Mouse (Mus musculus) 3T3-L1 (cell line): ENCODE results near the gene Ankrd63.

Source experiments
- DNase-seq: peaks from one replicate; pipeline ENCODE4 v3.0.0-alpha.2; 2015; ENCODE audit warnings: low read depth, low spot score

Gene Ankrd63

DNA sequence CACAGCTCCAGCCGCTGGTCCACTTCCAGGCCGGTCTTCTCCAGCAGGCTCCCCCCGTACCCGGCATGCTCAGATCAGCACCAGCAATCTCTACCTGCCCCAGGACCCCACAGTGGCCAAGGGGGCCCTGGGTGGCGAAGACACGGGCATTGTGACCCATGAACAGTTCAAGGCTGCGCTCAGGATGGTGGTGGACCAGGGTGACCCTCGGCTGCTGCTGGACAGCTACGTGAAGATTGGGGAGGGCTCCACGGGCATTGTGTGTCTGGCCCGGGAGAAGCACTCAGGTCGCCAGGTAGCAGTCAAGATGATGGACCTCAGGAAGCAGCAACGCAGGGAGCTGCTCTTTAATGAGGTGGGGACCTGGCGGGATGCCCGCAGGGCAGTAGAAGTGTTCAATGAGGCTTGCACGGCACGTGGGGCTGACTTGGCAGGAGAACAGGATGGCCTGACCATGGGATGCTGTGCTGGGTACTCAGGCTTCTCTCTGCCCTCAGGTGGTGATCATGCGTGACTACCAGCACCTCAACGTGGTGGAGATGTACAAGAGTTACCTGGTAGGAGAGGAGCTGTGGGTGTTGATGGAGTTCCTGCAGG lies 10.3 kb downstream of the Ankrd63 start:
- no peak for DNase-seq

DNA sequence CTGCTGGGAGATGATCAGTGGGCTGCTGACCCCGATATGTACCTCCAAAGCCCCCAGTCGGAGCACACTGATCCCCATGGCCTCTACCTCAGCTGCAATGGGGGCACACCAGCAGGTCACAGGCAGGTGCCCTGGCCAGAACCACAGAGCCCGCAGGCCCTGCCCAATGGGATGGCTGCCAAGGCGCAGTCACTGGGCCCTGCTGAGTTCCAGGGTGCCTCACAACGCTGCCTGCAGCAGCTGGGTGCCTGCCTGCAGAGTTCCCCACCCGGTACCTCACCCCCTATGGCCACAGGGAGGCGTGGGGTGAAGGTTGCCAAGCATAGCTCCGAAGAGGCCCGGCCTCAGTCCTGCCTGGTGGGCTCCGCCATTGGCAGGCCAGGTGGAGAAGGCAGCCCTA lies 13.9 kb downstream of the Ankrd63 start:
- no peak for DNase-seq

DNA sequence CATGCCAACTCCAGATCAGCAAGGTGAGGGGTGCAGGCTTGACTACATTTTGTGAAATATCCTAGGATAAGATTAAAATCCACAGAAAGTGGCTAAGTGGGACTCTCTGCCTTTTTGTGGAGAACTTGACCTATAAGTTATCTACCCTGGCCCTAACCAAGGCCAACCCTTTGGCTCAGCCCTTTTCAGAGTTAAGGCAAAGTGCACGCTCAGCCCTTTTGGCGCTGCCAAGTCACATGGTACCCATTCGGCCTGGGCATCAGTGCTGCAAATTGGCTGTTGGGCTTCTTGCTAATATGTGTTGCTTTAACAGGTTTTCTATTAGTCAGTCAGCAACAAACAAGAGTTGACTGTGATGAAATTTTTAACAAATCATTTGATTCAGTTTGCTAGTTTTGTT lies 16.0 kb downstream of the Ankrd63 start:
- DNase-seq, result no peak

DNA sequence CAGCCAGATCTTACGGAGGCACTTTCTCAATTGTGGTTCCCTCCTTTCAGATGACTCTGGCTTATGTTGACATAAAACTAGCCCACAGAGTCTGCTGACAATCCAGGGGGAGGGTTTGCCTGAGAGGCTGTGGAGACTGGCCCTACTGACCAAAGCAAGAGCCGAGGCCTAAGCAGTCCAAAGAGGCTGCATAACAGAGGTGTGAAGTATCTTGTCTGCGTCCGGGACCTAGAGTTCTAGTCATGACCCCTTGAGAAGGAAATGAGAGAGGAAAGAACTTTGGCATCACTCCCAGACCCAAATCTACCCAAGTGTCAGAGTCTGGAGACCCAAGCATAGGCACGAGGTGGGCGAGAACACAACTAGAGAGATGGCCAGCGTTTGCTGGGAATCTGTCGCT lies 17.1 kb downstream of the Ankrd63 start:
- DNase-seq, result no peak

DNA sequence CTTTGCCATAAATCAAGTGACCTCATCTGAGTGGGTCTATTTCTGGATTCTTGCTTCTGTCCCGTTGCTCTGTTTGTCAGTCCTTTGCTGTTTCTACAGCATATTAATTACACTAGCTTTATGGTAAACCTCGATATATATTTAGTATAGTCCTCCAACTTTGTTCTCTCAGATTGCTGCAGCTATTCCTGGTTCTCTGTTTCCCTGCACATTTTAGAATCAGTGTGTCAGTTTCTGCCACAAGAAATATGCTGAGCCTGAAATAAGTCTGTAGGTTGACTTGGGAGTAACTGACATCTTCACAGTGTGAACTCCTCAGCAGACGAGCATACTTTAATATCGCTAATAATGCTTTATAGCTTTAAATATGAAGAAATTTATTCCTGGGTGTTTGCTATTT lies 18.7 kb downstream of the Ankrd63 start:
- no peak for DNase-seq

DNA sequence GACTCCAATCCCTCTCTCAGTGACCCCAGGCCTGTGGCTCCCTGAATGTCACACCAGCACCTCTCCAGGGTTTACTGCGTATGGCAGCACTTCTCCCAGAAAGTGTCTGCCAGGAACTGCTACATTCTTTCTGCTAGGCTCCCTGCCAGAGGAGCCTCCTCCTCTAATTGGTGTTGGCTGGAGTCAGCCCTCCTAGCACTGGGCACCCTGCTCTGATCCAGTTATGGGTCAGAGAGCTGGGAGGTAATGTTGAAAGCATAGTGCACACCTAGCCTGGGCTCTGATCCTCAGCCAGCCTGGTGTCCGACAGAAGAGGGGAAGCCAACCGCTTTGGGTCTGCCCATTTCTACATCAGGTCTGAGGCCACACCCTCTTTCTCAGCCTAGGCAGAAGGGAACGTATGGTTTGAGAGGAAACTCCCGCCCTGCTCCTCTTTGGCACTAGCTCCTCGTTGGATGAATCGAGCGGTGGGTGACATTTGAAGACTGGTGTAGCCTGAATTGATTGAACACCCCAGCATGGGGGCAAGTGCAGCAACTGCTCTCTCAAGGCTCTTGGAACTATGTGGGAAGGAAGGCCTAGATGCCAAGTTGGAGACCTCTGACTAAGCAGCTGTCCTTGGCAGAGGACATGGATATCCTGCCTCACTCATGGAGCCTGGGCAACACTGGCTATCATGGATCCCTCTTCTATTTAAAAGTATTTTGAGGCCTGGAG lies 21.1 kb downstream of the Ankrd63 start:
- DNase-seq, result peak; percentile 67

DNA sequence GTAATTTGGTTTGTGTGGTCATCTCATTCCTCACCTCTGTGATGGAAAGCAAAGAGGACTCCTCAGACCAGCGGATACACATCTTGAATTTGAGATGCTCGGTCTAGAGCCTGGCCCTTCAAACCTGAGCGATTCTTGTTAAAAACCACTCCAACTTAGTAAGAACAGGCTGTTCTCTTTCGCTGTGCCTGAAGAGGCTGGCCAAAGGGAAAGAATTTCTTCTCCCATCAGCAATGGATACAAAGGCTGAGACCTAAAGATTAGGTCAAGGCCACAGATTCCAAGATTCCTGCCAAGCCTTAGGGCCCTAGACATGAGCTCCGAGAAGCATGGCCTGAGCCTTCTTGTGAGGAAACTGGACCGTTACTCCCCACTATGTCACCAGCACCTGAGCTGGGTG lies 22.8 kb downstream of the Ankrd63 start:
- DNase-seq, result no peak

DNA sequence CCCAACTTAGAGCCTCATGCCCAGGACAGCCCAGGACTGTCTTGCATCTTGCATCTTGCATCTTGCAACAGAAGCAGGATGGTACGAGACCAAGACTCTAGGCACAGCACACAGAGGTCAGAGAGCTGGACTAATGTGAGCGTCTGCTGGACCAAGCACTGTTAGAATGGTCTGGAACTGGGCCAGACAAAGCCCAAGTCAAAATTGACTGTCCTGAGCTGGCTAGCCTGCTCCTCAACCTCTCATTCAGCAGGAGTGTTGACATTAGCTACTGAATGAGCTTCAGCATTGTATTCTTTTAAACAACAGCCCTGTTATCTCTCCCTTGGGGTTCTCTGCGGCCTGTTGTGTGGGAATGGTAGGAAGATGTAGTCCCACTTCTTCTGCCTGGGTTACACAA lies 24.2 kb downstream of the Ankrd63 start:
- DNase-seq, result no peak

DNA sequence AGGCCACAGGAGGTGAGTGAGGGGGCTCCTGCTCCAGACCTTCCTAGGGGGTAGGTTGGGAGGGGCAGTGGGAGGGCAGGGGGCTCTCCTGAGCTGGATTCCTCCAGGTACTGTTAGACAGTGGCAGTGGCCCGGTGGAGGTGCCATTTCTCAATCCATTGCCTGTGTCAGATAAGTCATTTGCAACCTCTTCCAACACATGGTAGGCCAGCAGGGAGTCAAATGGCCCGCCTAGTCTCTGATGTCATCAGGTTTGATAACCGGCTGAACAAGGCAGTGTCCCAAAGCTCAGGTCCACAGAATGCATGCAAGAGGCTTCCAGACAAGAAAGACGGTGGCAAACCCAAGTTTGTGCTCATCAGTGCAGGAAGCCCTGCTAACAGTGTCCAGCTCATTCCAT lies 25.9 kb downstream of the Ankrd63 start:
- DNase-seq, result no peak

DNA sequence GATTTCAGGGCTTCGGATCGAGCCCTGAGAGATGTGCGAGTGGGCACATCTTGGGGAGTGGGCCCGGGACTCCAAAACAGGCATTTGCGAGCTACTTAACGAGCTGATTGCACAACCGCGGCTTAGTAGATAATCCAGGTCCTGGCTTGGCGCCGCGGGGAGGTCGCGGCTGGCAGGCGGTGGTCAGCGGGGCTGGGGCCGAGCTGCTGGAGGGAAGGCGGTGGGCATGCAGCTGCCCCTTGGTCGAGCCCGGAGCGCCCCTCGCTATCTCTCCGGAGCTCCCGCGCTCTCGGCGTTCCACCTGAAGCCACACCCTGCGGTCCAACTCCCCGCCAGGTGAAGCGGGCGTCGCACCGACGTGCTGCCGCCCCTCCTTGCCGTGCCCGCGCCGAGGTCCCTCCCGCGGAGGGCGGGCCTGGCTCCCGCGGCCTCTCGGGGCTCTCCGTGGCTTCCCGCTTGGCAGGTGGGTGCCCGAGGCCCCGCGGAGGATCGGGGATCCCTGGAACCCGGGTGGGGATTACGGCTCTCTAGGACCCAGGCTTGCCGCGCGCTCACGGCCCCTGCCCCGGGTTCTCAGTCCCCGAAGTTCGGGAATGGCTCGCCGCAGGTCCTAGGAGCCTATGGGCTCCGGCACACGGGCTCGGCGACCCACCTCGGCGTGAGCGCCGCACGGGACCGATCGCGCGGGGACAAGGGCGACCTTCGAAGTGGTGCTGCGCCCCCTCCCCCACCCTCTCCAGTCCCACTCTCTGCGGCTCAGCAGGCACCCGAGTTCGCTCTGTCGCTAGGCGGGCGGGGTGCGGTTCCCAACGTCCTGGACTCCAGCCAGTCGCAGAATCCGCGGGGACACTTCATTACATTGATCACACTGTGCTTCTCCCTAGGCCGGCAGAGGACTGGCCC lies 26.7 kb downstream of the Ankrd63 start:
- DNase-seq, result no peak

DNA sequence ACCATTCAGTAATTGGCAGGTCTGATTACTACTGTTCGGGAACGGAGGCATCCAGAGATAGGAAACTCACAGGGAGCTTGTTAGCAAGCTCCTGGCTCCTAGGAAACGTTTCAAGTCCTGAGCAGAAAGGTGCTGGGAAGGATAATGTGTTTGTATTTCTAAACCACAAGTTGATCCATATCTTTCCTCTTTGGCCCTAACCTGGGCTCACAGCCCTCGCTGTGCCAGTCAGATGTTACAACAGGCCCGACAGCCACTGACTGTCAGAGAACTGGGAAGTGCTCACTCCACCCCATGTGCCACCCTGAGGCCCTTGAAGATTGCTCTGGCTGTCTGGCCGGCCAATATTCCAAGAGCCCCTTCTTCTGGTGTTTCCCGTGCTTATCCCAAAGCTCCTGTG lies 29.3 kb downstream of the Ankrd63 start:
- no peak for DNase-seq

DNA sequence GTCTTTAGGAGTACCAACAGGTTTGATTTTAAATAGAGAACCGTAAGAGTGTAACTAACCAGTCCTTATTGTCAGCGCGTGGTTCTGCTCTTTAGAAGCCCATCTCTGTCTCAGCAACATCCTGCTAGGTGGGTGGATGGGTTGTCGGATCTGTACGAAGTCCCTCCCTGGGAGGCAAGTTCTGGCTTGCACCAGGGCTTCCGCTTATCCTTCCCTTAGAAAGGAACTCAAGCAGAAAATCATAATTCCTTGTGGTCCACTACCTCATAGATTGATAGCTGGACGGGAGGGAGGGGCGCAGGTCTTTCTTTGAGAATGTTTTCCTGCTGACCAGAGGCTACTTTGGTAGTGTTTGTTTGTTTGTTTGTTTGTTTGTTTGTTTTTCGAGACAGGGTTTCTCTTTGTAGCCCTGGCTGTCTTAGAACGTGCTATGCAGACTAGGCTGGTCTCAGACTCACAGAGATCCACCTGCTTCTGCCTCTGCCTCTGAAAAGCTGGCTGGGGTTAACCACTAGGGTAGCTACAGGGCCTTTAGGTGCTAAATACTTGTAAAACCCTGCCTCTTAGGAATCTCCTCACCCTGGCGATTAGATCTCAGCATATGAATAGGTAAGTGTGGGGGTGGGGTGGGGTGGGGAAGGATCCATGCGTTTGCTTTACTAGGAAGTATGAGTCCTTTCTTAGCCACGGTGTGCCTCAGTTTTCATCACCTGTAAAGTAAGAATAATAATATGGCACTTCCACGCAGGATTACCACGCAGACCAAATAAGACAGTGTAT lies 29.9 kb downstream of the Ankrd63 start:
- no peak for DNase-seq

DNA sequence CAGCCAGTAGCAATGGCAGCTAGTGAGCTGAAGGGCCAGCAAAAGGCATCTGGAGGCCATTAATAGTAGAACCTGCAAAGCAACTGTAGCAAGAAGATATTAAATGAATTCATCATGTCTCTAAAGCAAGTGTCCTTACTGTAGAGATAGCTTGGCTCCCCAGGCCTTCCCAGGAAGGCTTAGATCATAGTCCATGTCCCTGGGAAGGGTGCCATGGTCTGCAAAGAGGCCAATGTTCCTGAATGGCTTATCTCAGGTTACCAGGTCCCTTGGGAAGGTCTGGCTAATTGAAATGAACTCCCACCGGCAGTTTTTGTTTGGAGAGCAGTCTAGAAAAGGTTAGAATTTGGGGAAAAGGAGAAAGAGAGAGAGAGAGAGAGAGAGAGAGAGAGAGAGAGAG lies 32.0 kb downstream of the Ankrd63 start:
- peak; percentile 41 for DNase-seq

DNA sequence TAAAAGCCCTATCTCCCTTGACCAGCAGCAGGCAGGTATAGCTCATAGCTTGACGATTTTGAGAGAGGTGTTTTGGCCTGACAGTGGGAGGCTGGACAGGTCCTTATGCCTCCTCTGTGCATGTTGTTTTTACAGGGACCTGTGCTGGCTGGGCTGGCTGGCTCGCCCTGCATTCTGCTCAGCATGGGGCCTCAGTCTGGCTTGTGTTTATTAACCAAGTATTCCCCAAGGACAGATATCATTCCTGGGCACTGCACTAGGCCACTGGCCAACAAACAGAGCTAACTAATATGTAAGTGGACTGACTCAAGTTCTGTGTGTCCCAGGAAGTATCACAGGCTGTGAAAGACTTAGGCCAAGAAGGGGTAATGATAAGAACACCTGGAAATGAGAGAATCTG lies 34.0 kb downstream of the Ankrd63 start:
- peak; percentile 94 for DNase-seq

DNA sequence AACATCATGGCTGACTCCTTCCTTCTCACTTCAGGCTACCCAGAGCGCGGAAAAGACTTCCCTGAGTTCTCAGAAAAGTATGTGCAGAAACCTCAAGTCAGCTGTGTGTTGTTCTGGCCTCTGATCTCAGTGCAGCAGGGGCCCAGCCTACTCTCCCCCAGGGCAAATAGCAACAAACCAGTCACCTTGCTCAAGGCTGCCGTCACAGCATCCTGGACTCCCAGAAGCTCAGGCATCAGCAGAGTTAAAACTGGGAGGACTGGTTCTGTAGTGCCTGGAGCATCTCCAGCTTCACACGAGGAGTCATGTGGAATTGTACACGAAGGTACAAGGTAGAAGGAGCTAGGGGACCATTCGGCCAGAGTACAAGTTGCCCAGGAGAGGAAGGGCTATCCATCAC lies 34.5 kb downstream of the Ankrd63 start:
- DNase-seq, result peak; percentile 90

DNA sequence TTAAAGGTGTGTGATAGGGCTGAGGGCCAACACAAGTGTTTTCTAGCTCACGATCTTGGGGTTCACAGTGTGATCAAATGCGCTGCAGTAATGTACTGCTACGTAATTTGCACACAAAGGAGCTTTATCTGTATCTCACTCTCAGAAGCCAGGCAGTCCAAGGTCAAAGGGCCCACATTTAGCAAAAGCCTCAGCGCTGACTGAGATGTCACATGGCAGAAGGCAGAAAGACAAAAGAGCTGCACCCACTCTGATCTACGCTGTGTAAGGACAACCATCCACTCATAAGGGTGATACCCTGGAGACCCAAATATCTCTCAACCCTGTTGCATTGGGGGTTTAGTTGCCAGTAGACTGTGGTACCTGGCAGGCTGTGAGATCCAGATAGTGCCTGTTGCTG lies 36.6 kb downstream of the Ankrd63 start:
- no peak for DNase-seq

DNA sequence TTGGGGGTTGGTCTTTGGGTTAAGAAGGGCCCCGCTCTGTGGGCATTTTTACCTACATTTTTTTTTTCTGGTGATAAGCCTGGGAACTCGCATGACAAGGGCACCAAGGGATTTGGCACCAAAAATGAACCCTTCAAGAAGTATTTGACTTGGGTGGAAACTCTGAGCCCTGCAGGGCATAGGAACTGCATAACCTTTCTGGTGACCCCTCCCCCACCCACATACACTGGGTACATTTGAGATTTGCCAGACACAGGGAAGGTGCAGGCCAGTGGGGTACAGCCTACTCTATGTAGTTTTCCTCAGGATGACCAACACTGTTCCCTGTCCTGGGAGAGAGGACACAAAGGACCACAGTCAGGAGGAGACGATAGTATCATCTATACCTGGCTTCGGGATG lies 38.1 kb downstream of the Ankrd63 start:
- DNase-seq, result no peak

DNA sequence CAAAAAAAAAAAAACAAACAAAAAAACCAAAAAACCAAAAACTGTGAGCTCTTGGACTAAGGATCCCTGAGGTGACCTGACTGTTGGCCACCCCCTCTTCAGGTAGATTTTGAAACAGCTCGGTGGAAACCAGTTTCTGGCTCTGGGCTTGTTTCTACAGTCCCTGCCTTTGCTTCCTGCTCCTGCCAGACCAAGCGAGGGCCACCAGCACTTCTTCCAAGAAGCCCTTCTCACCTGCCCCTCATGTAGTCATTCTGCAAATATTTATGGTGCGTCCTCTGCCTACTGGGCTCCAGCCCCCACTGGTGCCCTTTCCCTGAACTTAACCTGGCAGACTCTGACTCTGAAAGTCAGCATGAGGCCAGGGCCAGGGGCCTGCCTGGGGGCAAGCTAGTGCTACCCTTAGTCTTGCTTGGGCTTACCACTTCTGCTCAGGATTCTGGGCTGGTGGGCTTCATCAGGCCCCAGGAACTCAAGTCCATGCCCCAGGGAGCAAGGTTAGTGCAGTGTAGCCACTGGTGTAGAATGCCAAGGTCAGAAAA lies 38.7 kb downstream of the Ankrd63 start:
- DNase-seq, result no peak

DNA sequence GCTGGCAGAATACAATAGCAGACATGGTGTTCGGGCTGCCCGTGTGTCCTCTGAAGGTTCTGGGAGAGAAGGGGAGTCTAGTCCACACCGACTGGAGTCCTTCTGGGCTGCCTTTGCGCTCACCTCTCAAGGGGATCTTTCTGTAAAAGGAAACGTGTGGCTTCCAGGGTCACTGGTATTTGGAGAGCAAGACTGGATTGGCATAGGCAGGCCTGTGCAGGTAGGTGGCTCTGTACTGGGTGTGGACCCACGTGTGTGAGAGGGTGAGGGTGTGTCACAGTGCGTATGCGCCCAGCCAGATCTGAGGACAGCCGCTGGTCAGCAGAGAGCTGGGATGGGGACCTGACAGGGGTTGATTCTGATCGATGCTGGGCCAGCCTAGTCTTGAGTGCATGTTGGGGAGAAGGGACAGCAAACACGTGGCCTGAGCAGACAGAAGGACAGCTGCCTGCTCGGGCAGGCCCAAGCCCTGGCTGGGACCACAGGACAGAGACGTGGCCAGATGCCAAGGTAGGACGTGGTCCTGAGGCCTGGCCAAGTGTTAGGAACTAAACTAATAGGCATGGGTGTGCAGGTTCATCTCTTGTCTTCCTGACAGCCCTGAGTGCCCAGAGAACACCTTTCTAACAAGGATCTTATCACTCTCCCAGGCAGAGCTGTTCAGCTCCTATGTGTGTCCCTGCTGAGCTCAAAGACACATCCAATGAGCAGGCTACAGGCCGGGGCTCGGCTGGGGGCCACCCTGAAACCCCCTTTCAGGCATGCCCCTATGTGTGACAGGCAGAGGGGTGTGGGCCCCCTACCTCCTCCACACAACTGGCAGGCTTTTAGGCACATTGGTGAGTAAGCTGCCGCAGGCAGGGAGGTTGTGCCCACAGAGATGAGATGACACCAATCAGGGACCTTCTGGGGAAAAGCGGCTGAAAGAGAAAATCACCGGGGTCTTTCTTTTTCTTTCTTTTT lies 39.7 kb downstream of the Ankrd63 start:
- no peak for DNase-seq
